Mouse (Mus musculus) cerebellum, postnatal 4 days (tissue): Measurements from ENCODE around the gene Gm9008.
"Not testable (repeated sequence)": the region's sequence is repeated elsewhere in the genome, so short reads cannot be mapped to it uniquely, and the experiment has no call there.

Source experiments
- DNase-seq, 2 experiments: peaks; one replicate each; pipeline ENCODE4 v3.0.0; 2022; ENCODE audit warnings: low spot score in 2 of 2, mixed read lengths in 1 of 2

Gm9008 gene

DNA sequence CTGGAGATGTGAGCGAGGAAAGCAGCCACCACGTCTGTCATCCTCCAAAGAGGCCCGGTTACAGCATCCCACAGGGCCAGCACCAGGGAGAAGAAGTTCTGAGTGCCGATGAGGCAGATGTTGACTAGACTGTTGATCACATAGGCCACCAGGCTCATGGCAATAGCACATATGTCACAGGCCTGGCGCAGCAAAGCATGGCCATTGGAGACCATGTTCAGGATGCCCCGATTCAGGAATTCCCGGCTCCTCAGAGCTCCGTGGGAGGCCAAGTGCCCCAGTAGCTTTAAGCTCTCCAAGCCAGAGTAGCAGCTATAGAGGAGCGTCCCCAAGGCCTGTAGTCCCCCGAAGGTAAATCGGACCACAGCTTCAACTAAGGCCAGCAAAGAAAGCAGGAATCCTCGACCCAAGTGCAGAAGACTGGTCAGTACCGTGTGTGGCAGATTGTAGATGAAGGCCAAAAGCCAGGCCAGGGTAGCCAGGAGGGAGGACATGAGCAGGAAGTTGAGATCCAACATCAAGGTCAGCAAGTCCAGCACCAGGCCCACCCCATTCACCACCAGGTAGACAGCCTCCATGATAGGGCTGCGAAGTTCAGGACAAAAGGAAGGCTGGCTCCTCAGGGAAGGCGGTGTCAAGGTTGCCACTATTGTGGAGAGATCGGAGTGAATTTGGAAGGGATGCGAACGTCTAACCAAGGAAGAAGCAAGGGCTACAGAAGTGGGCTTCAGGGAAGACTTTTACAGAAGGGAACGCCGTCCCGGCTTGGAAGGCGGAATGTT, at the start of gene Gm9008:
TSS of gene Gm9008 (minus strand) at position 731 of the 782 bp plus-strand sequence.
- not testable (repeated sequence) for DNase-seq

DNA sequence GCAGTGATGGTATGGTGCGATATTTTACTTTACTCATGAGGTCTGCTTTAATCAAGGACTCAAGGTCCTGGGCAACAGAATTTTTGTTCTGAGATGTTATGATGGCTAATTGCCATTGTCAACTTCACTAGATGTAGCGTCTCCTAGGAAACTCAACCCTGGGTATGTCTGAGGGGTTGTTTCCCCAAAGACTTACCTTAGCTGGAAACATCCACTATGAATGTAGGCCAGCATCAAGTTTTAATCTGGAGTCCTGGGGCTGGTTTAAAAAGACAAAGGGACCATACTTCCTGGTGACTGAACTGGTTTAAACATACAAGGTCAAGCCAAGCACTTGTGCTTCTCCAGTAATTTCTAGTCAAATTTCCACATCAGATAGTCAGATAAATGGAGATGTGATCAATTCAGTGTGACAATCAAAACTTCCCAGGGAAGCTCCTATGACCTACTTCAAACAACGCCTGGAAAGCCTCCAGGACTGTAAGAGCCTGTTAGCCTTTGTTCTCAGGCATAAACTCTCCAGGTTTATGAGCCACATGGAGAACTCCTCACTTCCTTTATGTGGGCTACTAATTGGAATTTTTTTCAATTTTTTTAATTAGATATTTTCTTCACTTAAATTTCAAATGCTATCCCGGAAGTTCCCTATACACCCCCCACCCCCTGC, 24.5 kb upstream of the Gm9008 start:
- no peak for DNase-seq

GRCm38 (mm10) chr6:76510200-76510599, 12.6 kb upstream of the Gm9008 start:
- DNase-seq: no peak

DNA sequence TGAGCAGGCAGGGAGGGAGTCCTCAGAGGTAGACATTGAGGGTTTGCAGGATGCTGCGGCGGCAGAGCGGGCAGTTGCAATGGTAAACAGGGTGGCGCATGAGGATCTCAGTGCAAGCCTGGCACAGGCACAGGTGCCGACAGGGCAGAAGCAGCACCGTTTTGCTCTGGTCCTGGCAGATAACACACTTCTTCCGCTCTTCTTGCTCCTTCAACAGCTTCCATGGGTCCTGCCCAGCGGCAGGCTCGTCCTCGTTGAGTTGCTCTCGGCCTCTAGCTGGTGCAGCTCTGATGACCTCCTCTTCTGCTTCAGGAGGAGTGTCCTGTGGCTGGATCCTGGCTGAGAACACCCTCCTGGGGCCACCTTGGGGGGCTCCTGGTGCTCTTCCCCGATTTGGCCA, 1.2 kb downstream of the Gm9008 start:
- DNase-seq: not testable (repeated sequence)

DNA sequence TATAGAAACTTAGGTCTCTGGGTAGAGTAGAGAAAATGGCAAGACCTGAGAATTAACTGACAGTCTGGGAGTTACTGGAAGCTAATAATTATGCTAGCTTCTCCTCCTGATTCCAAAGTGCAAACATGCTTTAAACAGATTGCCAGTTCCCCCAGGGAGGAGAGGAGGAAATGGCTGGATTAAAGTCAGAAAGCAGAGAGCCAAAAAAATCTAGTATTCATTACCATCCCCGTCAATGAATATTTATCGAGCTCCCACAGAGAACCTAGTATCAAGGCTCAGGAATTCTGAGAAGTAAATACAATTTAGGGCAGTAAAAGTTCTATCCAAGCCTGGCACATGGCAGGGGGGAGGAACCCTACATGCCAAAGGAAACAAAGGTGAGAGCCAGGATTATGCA, 29.4 kb downstream of the Gm9008 start:
- no peak for DNase-seq
